Mouse (Mus musculus): Measurements from ENCODE around the gene Flii. TPM values are rescaled to one million over a fixed set of nuclear protein-coding genes. Genes with fewer than 3 reads are reported as not detected.

Flii gene
- polyA plus RNA-seq (2016; fragmentation: Nextera tagmentation; extraction: Ambion mirVana) = 75.5 and 76.7 TPM in 2 replicates

GRCm38 (mm10) chr11:60726601-60727391, at the start of gene Flii:
TSS of gene Flii (minus strand) at chr11:60727263.
- peak within 1 kb of the TSS; percentile 89 for H3K9ac ChIP-seq
- no peaks in the 10 kb centered on the region for H3K9me3 ChIP-seq (replicated peaks)
- peak within 1 kb of the TSS; percentile 83 for H3K27ac ChIP-seq
- whole genome bisulfite sequencing = under 1% methylated on average over 54 of the region's 71 CpGs
- peak within 1 kb of the TSS; percentile 92 for H3K4me3 ChIP-seq
- peaks cover 47% of the 10 kb centered on the region for H3K36me3 ChIP-seq
- peaks cover 29% of the 10 kb centered on the region for H3K4me1 ChIP-seq
- peak within 1 kb of the TSS; percentile 75 for H3K4me2 ChIP-seq (replicated peaks)
- H3K27me3 ChIP-seq = no peaks in the 10 kb centered on the region
- peak; percentile 77 for ATAC-seq (ENCODE audit: low FRiP score)

- peak overlapping the region; percentile 81 for H3K4me3 ChIP-seq
- no peaks in the 10 kb centered on the region for H3K27me3 ChIP-seq
- 8% methylated on average over 17 of the region's 17 CpGs for WGBS
- peaks cover 52% of the 10 kb centered on the region for H3K4me1 ChIP-seq
- H3K9me3 ChIP-seq (replicated peaks) = no peaks in the 10 kb centered on the region
- peak overlapping the region; percentile 75 for H3K9ac ChIP-seq
- H3K27ac ChIP-seq = peak overlapping the region; percentile 78
- peaks cover 16% of the 10 kb centered on the region for H3K36me3 ChIP-seq
- peak overlapping the region; percentile 79 for H3K4me2 ChIP-seq (replicated peaks)
- ATAC-seq (ENCODE audit: low FRiP score) = no peak
Measured at GRCm38 (mm10) chr11:60776107-60776828, 49.2 kb upstream of the Flii start.

GRCm38 (mm10) chr11:60775578-60775977, 48.5 kb upstream of the Flii start:
- no peaks in the 10 kb centered on the region for H3K27me3 ChIP-seq
- H3K4me1 ChIP-seq = peaks cover 46% of the 10 kb centered on the region
- H3K4me3 ChIP-seq = peak overlapping the region; percentile 81; the same call in 1 of the 2 replicates
- H3K4me2 ChIP-seq (replicated peaks) = peak overlapping the region; percentile 79
- 72% methylated on average over 6 of the region's 6 CpGs for WGBS
- no peak overlapping the region for H3K27ac ChIP-seq
- no peak for ATAC-seq (ENCODE audit: low FRiP score)
- H3K9ac ChIP-seq = peak overlapping the region; percentile 75
- H3K9me3 ChIP-seq (replicated peaks) = no peaks in the 10 kb centered on the region
- H3K36me3 ChIP-seq = peaks cover 16% of the 10 kb centered on the region

GRCm38 (mm10) chr11:60774841-60775240, 47.8 kb upstream of the Flii start:
- Histone ChIP-seq H3K27me3 (no peaks in the 10 kb centered on the region), H3K9ac (0 out of 2 replicates have a peak overlapping the region, but pooled peaks have one; percentile 75), H3K4me3 (no peak overlapping the region), H3K36me3 (peaks cover 10% of the 10 kb centered on the region), H3K9me3 (replicated peaks) (no peaks in the 10 kb centered on the region), H3K4me2 (replicated peaks) (peak overlapping the region; percentile 79; the same call in 1 of the 2 replicates), H3K4me1 (peaks cover 38% of the 10 kb centered on the region), H3K27ac (no peak overlapping the region)
- 81% methylated on average over 1 of the region's 1 CpGs for WGBS
- ATAC-seq (ENCODE audit: low FRiP score) = no peak

- H3K27me3 ChIP-seq = no peaks in the 10 kb centered on the region
- H3K4me1 ChIP-seq = peaks cover 32% of the 10 kb centered on the region
- H3K4me3 ChIP-seq = no peak overlapping the region
- 88% methylated on average over 3 of the region's 3 CpGs for WGBS
- ATAC-seq (ENCODE audit: low FRiP score) = no peak
- no peak overlapping the region for H3K27ac ChIP-seq
- no peaks in the 10 kb centered on the region for H3K9me3 ChIP-seq (replicated peaks)
- H3K36me3 ChIP-seq = peaks cover 4% of the 10 kb centered on the region
- H3K4me2 ChIP-seq (replicated peaks) = no peak overlapping the region
- H3K9ac ChIP-seq = no peak overlapping the region
Measured at GRCm38 (mm10) chr11:60774158-60774689, 47.2 kb upstream of the Flii start.

GRCm38 (mm10) chr11:60772161-60772560, 45.1 kb upstream of the Flii start:
- no peaks in the 10 kb centered on the region for H3K36me3 ChIP-seq
- no peak overlapping the region for H3K4me3 ChIP-seq
- no peaks in the 10 kb centered on the region for H3K27me3 ChIP-seq
- ATAC-seq (ENCODE audit: low FRiP score) = no peak
- H3K4me2 ChIP-seq (replicated peaks) = no peak overlapping the region
- no peak overlapping the region for H3K9ac ChIP-seq
- no peaks in the 10 kb centered on the region for H3K9me3 ChIP-seq (replicated peaks)
- H3K27ac ChIP-seq = no peak overlapping the region
- H3K4me1 ChIP-seq = peaks cover 18% of the 10 kb centered on the region
- 87% methylated on average over 4 of the region's 4 CpGs for WGBS

GRCm38 (mm10) chr11:60770776-60771175, 43.7 kb upstream of the Flii start:
- no peak for ATAC-seq (ENCODE audit: low FRiP score)
- Histone ChIP-seq H3K4me1 (peaks cover 11% of the 10 kb centered on the region), H3K27me3 (no peaks in the 10 kb centered on the region), H3K4me2 (replicated peaks) (no peak overlapping the region), H3K36me3 (no peaks in the 10 kb centered on the region), H3K27ac (no peak overlapping the region), H3K4me3 (no peak overlapping the region), H3K9ac (no peak overlapping the region), H3K9me3 (replicated peaks) (no peaks in the 10 kb centered on the region)
- 82% methylated on average over 3 of the region's 3 CpGs for WGBS

GRCm38 (mm10) chr11:60769322-60769721, 42.3 kb upstream of the Flii start:
- Histone ChIP-seq H3K4me1 (no peaks in the 10 kb centered on the region), H3K4me2 (replicated peaks) (no peak overlapping the region), H3K27me3 (no peaks in the 10 kb centered on the region), H3K4me3 (no peak overlapping the region), H3K36me3 (0 out of 2 replicates have a peak, but pooled peaks cover 4% of the 10 kb centered on the region), H3K27ac (no peak overlapping the region), H3K9ac (no peak overlapping the region), H3K9me3 (replicated peaks) (no peaks in the 10 kb centered on the region)
- no peak for ATAC-seq (ENCODE audit: low FRiP score)
- 87% methylated on average over 2 of the region's 2 CpGs for WGBS

- Histone ChIP-seq H3K27ac (no peak overlapping the region), H3K4me1 (no peaks in the 10 kb centered on the region), H3K36me3 (peaks cover 9% of the 10 kb centered on the region; the same call in 1 of the 2 replicates), H3K4me2 (replicated peaks) (no peak overlapping the region), H3K9ac (no peak overlapping the region), H3K4me3 (no peak overlapping the region), H3K27me3 (no peaks in the 10 kb centered on the region), H3K9me3 (replicated peaks) (no peaks in the 10 kb centered on the region)
- no peak for ATAC-seq (ENCODE audit: low FRiP score)
- WGBS = 87% methylated on average over 4 of the region's 4 CpGs
Measured at GRCm38 (mm10) chr11:60766969-60767368, 39.9 kb upstream of the Flii start.

DNA sequence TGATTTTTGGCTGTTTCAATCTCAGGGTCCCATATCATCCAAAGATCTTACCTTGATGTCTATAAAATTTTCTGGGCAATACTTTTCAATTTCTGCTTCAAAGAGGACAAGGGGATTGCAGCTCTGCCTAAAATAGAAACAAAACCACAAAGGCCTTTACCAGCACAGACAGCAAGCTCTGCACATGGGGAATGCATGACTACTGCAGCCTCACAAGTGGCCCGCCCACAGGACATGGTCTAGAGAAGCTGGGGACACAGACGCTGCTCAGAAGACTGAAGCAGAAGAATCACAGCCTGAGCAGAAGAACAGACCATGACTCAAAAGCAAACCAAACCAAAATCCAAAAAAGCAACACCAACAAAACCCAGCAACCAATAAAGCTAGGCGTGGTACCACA, 34.6 kb upstream of the Flii start:
- Histone ChIP-seq H3K27ac (no peak overlapping the region), H3K9ac (no peak overlapping the region), H3K4me1 (no peaks in the 10 kb centered on the region), H3K4me3 (no peak overlapping the region), H3K4me2 (replicated peaks) (no peak overlapping the region), H3K27me3 (no peaks in the 10 kb centered on the region), H3K9me3 (replicated peaks) (no peaks in the 10 kb centered on the region), H3K36me3 (peaks cover 47% of the 10 kb centered on the region)
- 94% methylated on average over 3 of the region's 3 CpGs for WGBS
- ATAC-seq (ENCODE audit: low FRiP score) = no peak

DNA sequence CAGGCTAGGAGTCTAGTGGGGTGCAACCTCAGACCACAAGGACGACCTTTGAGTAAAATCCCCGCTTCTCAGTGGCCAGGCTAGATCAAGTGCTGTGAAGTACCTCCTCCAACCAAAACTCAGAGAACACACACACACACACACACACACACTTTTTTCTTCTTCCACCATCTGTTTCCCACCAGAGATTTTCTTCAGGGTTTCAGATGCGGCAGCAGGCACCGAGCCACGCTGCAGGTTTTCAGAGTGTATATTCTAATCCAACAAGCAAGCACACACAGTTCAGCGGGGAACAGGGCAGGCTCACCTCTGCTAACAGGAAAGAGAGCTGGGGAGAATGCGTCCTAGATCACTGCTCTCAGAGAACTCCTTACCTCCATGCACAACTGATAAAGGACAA, 28.5 kb upstream of the Flii start:
- peaks cover 77% of the 10 kb centered on the region for H3K36me3 ChIP-seq
- no peak overlapping the region for H3K4me2 ChIP-seq (replicated peaks)
- no peaks in the 10 kb centered on the region for H3K4me1 ChIP-seq
- no peak for ATAC-seq (ENCODE audit: low FRiP score)
- H3K9me3 ChIP-seq (replicated peaks) = no peaks in the 10 kb centered on the region
- H3K9ac ChIP-seq = no peak overlapping the region
- no peak overlapping the region for H3K4me3 ChIP-seq
- no peaks in the 10 kb centered on the region for H3K27me3 ChIP-seq
- no peak overlapping the region for H3K27ac ChIP-seq
- WGBS = 95% methylated on average over 7 of the region's 7 CpGs

DNA sequence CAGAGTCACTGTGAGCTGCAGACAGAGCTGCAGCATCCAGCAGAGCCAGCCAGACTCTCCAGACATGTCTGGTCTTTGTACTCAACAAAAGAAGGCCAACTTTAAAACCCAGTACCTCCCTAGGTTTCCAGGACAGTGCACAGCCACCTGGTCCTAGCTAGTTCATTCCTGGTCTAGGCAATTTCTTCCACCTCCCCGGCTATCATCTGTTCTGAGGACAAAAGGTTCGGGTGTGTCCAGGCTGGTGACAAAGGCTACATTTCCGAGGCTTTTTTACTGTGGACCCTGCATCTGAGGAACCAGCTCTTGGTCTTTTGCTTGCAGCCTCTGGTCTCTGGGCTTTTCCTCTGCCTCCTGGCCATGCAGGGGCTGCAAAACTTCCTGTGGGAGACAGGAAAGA, 13.3 kb upstream of the Flii start:
- Histone ChIP-seq H3K27ac (no peak overlapping the region), H3K4me1 (no peaks in the 10 kb centered on the region), H3K4me3 (no peak overlapping the region), H3K9me3 (replicated peaks) (no peaks in the 10 kb centered on the region), H3K36me3 (peaks cover 65% of the 10 kb centered on the region), H3K9ac (no peak overlapping the region), H3K27me3 (no peaks in the 10 kb centered on the region), H3K4me2 (replicated peaks) (no peak overlapping the region)
- no peak for ATAC-seq (ENCODE audit: low FRiP score)
- 83% methylated on average over 3 of the region's 3 CpGs for WGBS
